Mouse (Mus musculus): ENCODE results near the gene Svs3b.
"Not testable (repeated sequence)": the region's sequence is repeated elsewhere in the genome, so short reads cannot be mapped to it uniquely, and the experiment has no call there.

GRCm38 (mm10) chr2:164288968-164289367 is 32.5 kb upstream of the Svs3b start, which contains the start of gene Svs3a:
- TF ChIP-seq CTCF (IDR thresholded peaks at IDR 0.05; ENCODE audit: extremely low read depth, insufficient read length, insufficient replicate concordance, low read depth, low read length); POLR2A (IDR thresholded peaks at IDR 0.05; ENCODE audit: low read depth, low read length): not testable (repeated sequence)

Data from small intestine, adult 2 months (tissue).